11 mouse cellular contexts compared by ENCODE assay signal in genomic region chr2:106844766-106845678, GRCm38 (mm10).
DNase-seq lines count a peak whose midpoint lies in the region; ATAC-seq lines count a peak whose summit lies in the region.
"Had no signal": no experiment of that assay in that cellular context is flagged by ENCODE, and none has a peak within 500 bp of the region (broad histone marks: within the 10 kb centered on the region; RNA-seq: fewer than 3 reads in every experiment).

No protein-coding gene starts in this region.

- 44% methylated on average over 10 of the region's 10 CpGs for WGBS in embryonic facial prominence, embryonic 12.5 days
- WGBS in embryonic facial prominence, embryonic 10.5 days: 67% methylated on average over 10 of the region's 10 CpGs

- H3K36me3 ChIP-seq in embryonic facial prominence, embryonic 12.5 days: no peaks in the 10 kb centered on the region
- H3K36me3 ChIP-seq in embryonic facial prominence, embryonic 10.5 days (replicated peaks): peaks cover 4% of the 10 kb centered on the region; the same call in 1 of the 2 replicates
- H3K36me3 ChIP-seq: midbrain, embryonic 10.5 days; neural tube, embryonic 12.5 days had no signal

- peak; percentile 65; the same call in 1 of the 2 replicates for ATAC-seq in embryonic facial prominence, embryonic 12.5 days (ENCODE audit: insufficient number of reproducible peaks, insufficient read depth, low FRiP score, low TSS enrichment)

- H3K4me1 ChIP-seq in embryonic facial prominence, embryonic 12.5 days: peaks cover 22% of the 10 kb centered on the region
- peaks cover 37% of the 10 kb centered on the region for H3K4me1 ChIP-seq in embryonic facial prominence, embryonic 10.5 days

- no peak overlapping the region for H3K4me2 ChIP-seq in embryonic facial prominence, embryonic 12.5 days (replicated peaks)
- H3K4me2 ChIP-seq: neural tube, embryonic 12.5 days had no signal

- DNase-seq in embryonic facial prominence, embryonic 10.5 days (ENCODE audit: low spot score): no peak
- peak; percentile 7 for DNase-seq in kidney, adult 9 months
- no peak for DNase-seq in kidney, adult 18-20 months
- DNase-seq in urinary bladder, postnatal 14 days (ENCODE audit: low spot score): peak; percentile 17
- no peak for DNase-seq in urinary bladder, postnatal 25 days (ENCODE audit: low spot score)
- DNase-seq in right cerebral cortex, postnatal 10 days (ENCODE audit: low spot score in 2 of 2): no peak
- no peak for DNase-seq in adrenal gland, postnatal 14 days
- DNase-seq: heart, postnatal 4 days had no signal

- H3K9me3 ChIP-seq in embryonic facial prominence, embryonic 12.5 days: no peaks in the 10 kb centered on the region
- no peaks in the 10 kb centered on the region for H3K9me3 ChIP-seq in embryonic facial prominence, embryonic 10.5 days
- H3K9me3 ChIP-seq: midbrain, embryonic 10.5 days; neural tube, embryonic 12.5 days had no signal

- H3K9ac ChIP-seq in embryonic facial prominence, embryonic 12.5 days: no peak overlapping the region
- H3K9ac ChIP-seq: neural tube, embryonic 12.5 days had no signal

- peak overlapping the region; percentile 46 for H3K27ac ChIP-seq in embryonic facial prominence, embryonic 12.5 days
- H3K27ac ChIP-seq in embryonic facial prominence, embryonic 10.5 days (replicated peaks): no peak overlapping the region
- H3K27ac ChIP-seq: midbrain, embryonic 10.5 days; neural tube, embryonic 12.5 days had no signal

- no peaks in the 10 kb centered on the region for H3K27me3 ChIP-seq in embryonic facial prominence, embryonic 12.5 days
- H3K27me3 ChIP-seq in embryonic facial prominence, embryonic 10.5 days (replicated peaks; ENCODE audit: low read depth, poor library complexity, severe bottlenecking): no peaks in the 10 kb centered on the region
- H3K27me3 ChIP-seq: neural tube, embryonic 12.5 days had no signal

- H3K4me3 ChIP-seq in embryonic facial prominence, embryonic 12.5 days: no peak overlapping the region
- H3K4me3 ChIP-seq in embryonic facial prominence, embryonic 10.5 days: no peak overlapping the region
- H3K4me3 ChIP-seq: midbrain, embryonic 10.5 days; neural tube, embryonic 12.5 days had no signal

Comparison
In these comparisons a context has a peak if more than half of its experiments do, and no peak if none do; other contexts are left out.
1. DNase-seq: peak in kidney, adult 9 months (single experiment) and urinary bladder, postnatal 14 days (single experiment); none in embryonic facial prominence, embryonic 10.5 days (single experiment), kidney, adult 18-20 months (single experiment), urinary bladder, postnatal 25 days (single experiment), right cerebral cortex, postnatal 10 days (0 of 2) and adrenal gland, postnatal 14 days (single experiment).